Mouse (Mus musculus): ENCODE data around the gene Cbr1. TPM values are rescaled to one million over a fixed set of nuclear protein-coding genes. Genes with fewer than 3 reads are reported as not detected.
A peak's percentile ranks its signal among the peaks of the same experiment; 100 is the strongest.

The Cbr1 gene
- 119 and 122 TPM in 2 replicates for polyA plus RNA-seq (2015; fragmentation: Nextera tagmentation; extraction: Ambion mirVana)

DNA sequence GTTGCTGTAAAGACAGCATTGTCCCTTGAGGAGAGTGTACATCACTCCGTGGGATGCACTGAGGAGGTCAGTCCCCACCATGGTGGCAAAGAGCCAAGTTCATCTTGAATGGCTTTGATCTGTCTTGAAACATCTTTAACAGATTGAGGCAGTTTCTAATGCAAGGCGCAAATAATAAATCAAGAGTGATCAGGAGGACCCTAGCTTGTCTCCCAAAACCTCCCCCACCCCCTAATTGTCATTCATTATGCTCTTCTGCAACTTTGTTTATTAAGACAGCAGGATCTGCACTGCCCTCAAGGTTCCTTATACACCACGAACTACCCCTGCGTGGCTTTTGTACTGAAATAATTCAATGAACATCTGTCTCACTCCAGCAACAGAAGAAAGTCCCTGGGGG is at the start of gene Cbr1:
Gene Cbr1 (plus strand): TSS at position 301 of the 400 bp plus-strand sequence.
- Histone ChIP-seq H3K27ac (no peak within 1 kb of the TSS), H3K36me3 (no peaks in the 10 kb centered on the region), H3K4me2 (replicated peaks) (peak within 1 kb of the TSS; percentile 89), H3K27me3 (replicated peaks) (no peaks in the 10 kb centered on the region), H3K9ac (0 out of 2 replicates have a peak within 1 kb of the TSS, but pooled peaks have one; percentile 75), H3K4me1 (replicated peaks) (peaks cover 11% of the 10 kb centered on the region; the same call in 1 of the 2 replicates), H3K4me3 (replicated peaks) (peak within 1 kb of the TSS; percentile 72; the same call in 1 of the 2 replicates), H3K9me3 (no peaks in the 10 kb centered on the region)
- 71% methylated on average over 4 of the region's 4 CpGs for WGBS
- no peak for ATAC-seq

DNA sequence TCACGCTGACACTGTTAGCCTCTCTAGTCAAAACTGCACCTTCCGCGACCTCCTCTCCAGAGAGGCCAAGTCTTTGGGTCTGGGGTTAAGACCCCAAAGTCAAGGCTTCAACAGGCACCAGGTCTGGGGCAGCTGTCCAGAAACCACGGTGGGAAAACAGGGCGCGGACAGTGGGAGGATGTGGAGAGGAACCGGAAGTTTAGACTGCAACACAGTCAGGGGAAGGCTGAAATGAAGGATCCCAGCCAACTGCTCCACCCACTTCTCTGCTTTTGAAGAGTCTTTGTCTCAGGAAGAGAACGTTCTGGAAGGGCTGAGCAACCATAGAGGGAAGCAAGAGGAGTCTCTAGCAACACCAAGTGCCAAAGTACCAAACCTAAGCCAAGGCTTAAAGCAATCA is 48.0 kb upstream of the Cbr1 start:
- H3K27ac ChIP-seq, result no peak overlapping the region
- no peaks in the 10 kb centered on the region for H3K36me3 ChIP-seq
- H3K4me3 ChIP-seq (replicated peaks), result no peak overlapping the region
- no peaks in the 10 kb centered on the region for H3K9me3 ChIP-seq
- 67% methylated on average over 8 of the region's 8 CpGs for WGBS
- H3K4me2 ChIP-seq (replicated peaks), result no peak overlapping the region
- no peak for ATAC-seq
- no peaks in the 10 kb centered on the region for H3K4me1 ChIP-seq (replicated peaks)
- H3K9ac ChIP-seq, result no peak overlapping the region
- H3K27me3 ChIP-seq (replicated peaks), result no peaks in the 10 kb centered on the region

DNA sequence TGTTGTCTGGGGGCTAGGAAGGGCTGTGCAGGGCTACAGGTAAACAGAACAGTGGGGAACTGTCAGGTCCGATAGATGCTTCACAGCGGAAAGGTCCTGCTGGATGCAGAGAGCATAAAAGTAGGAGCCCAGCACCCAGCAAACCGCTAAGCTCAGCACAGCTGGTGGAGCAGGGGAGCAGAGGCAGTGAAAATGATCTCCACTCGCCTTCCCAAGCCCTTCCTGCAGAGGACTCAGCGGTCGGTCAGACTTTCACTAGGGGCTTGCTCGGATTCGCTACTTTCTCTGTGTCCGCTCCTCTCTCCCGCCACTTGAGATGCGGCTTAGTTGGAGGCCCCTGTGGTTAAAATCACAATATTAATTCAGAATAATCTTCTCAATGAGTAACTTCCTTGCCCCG is 47.2 kb upstream of the Cbr1 start:
- ATAC-seq, result no peak
- Histone ChIP-seq H3K27me3 (replicated peaks) (no peaks in the 10 kb centered on the region), H3K4me1 (replicated peaks) (no peaks in the 10 kb centered on the region), H3K9me3 (no peaks in the 10 kb centered on the region), H3K4me2 (replicated peaks) (no peak overlapping the region), H3K36me3 (no peaks in the 10 kb centered on the region), H3K9ac (no peak overlapping the region), H3K4me3 (replicated peaks) (no peak overlapping the region), H3K27ac (no peak overlapping the region)
- WGBS, result 27% methylated on average over 12 of the region's 12 CpGs

DNA sequence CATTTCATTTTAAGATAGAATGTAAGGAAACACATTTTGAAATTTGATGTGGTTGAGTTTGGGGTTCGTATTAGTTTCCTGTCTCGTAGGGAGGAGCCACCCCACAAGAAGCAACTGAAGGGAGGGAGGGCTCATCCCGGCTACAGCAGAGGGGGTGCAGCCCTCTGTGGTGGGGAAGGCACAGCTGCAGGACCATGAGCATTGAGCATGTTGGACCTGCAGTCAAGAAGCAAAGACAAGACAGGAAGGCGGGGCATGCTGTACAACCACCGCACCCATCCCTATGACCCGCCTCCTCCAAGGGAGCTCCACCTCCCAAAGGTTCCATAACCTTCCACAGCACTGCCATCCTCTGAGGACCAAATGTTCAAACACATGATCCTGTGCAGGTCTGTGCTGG is 33.3 kb upstream of the Cbr1 start:
- Histone ChIP-seq H3K27ac (no peak overlapping the region), H3K9me3 (no peaks in the 10 kb centered on the region), H3K4me3 (replicated peaks) (no peak overlapping the region), H3K9ac (no peak overlapping the region), H3K27me3 (replicated peaks) (0 out of 2 replicates have a peak, but pooled peaks cover 3% of the 10 kb centered on the region), H3K36me3 (no peaks in the 10 kb centered on the region), H3K4me1 (replicated peaks) (peaks cover 5% of the 10 kb centered on the region; the same call in 1 of the 2 replicates), H3K4me2 (replicated peaks) (no peak overlapping the region)
- no peak for ATAC-seq
- WGBS, result 92% methylated on average over 6 of the region's 6 CpGs

DNA sequence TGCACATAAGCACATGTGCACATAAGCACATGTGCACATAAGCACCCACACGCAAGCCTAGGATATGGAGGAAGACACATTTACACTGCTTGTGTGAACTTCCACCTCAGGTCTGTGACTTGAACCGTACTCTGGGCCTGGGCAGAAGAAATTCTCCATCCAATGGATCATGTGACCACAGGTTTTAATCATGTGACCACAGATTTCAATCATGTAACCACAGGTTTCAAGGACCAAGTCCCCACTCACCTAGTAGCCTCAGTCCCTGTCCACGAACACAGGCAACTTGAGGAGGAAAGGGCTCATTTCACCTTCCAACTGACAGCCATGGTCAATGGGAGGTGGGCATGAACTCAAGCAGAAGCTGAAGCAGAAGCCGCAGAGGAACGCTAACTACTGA is 32.2 kb upstream of the Cbr1 start:
- H3K4me1 ChIP-seq (replicated peaks), result peaks cover 5% of the 10 kb centered on the region; the same call in 1 of the 2 replicates
- no peaks in the 10 kb centered on the region for H3K36me3 ChIP-seq
- no peaks in the 10 kb centered on the region for H3K9me3 ChIP-seq
- no peak overlapping the region for H3K27ac ChIP-seq
- H3K27me3 ChIP-seq (replicated peaks), result 0 out of 2 replicates have a peak, but pooled peaks cover 3% of the 10 kb centered on the region
- no peak overlapping the region for H3K9ac ChIP-seq
- ATAC-seq, result no peak
- H3K4me3 ChIP-seq (replicated peaks), result no peak overlapping the region
- WGBS, result 96% methylated on average over 5 of the region's 5 CpGs
- no peak overlapping the region for H3K4me2 ChIP-seq (replicated peaks)

DNA sequence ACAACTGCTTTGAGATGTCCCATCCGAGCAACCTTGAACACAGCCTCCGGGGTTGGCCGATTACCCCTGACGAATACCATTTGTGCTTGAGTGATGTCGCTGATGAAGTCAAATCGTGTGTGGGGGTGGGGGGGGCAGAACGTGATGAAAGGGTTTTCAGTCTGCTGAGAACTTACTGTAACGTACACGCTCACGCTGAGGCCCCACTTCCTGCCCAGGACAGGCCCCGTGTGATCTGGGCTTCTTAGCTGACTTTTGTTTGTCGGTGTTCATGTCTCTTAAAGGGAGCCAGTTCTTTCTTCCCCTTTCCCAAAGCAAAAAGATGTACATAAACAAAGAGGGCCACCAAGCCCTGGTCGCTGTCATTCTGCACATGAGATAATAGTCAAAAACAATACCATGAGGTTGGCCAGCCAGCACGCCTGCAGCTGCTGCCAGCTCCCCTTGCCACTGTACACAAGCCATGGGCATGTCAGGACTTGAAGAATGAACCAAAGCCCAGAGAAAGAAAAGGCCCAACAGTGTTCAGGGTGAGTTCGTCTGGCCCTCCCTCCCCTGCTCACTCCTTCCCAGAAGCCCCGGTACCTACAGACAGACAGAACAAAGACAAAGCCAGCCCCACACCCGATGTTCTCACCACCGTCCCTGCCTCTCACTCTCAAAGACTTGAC is 31.0 kb upstream of the Cbr1 start:
- Histone ChIP-seq H3K4me2 (replicated peaks) (no peak overlapping the region), H3K4me3 (replicated peaks) (no peak overlapping the region), H3K36me3 (no peaks in the 10 kb centered on the region), H3K9ac (no peak overlapping the region), H3K27me3 (replicated peaks) (0 out of 2 replicates have a peak, but pooled peaks cover 3% of the 10 kb centered on the region), H3K9me3 (no peaks in the 10 kb centered on the region), H3K4me1 (replicated peaks) (peaks cover 5% of the 10 kb centered on the region; the same call in 1 of the 2 replicates), H3K27ac (no peak overlapping the region)
- 44% methylated on average over 18 of the region's 18 CpGs for WGBS
- ATAC-seq, result no peak

DNA sequence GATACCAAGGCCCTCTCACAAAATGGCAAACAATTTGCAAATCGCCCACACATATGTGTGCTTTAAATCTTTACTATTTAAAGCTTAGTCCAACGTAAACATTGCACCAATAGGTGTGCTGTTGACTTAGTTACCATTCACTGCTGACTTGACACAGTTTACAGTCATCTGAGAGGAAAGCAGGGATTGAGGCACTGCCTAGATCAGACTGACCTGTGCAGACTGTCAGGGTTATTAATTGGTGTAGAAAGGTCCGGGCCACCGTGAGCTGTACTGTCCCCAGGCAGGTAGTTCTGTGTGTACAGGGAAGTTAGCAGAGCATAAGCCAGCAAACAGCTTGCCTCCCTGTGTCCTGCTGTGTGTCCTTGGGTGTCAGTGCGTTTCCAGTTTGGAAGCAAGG is 30.1 kb upstream of the Cbr1 start:
- no peak for ATAC-seq
- Histone ChIP-seq H3K27ac (no peak overlapping the region), H3K4me1 (replicated peaks) (peaks cover 5% of the 10 kb centered on the region; the same call in 1 of the 2 replicates), H3K9ac (no peak overlapping the region), H3K4me2 (replicated peaks) (no peak overlapping the region), H3K9me3 (no peaks in the 10 kb centered on the region), H3K4me3 (replicated peaks) (no peak overlapping the region), H3K27me3 (replicated peaks) (0 out of 2 replicates have a peak, but pooled peaks cover 3% of the 10 kb centered on the region), H3K36me3 (no peaks in the 10 kb centered on the region)
- 59% methylated on average over 5 of the region's 5 CpGs for WGBS

DNA sequence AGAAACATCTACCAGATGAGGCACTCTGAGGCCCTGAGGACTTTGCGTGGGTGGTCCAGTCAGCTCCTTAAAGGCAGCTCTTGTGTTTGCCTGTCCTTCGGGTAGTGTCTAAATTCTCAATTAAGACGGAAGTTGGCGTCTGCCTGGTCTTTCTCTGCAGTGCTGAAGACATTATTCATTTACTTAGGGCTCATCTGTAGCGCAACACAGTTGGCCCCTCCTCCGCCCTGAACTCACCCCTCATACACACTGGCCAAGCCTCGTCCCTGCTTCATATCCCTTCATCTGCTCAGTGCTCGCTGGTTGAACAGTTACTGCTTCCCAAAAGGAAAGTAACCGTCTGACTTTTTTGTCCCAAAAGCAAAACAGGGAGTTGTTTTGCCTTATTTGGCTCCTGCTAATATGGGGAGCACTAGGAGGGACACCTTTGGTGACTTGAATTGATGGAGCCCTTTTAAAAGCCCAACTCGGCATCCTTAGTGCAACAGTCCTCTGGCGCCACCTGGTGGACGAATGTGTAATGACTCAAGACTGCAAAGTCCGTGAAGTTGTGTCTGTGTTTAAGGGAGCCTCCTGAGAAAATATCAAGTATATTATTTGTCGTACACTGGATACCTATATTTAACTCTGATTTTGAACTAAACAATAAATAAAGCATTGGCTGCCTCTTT is 29.1 kb upstream of the Cbr1 start:
- ATAC-seq, result peak; percentile 77
- WGBS, result 18% methylated on average over 14 of the region's 14 CpGs
- Histone ChIP-seq H3K4me1 (replicated peaks) (peaks cover 5% of the 10 kb centered on the region; the same call in 1 of the 2 replicates), H3K36me3 (no peaks in the 10 kb centered on the region), H3K9me3 (no peaks in the 10 kb centered on the region), H3K27me3 (replicated peaks) (0 out of 2 replicates have a peak, but pooled peaks cover 3% of the 10 kb centered on the region), H3K4me2 (replicated peaks) (peak overlapping the region; percentile 46), H3K9ac (no peak overlapping the region), H3K4me3 (replicated peaks) (no peak overlapping the region), H3K27ac (no peak overlapping the region)

DNA sequence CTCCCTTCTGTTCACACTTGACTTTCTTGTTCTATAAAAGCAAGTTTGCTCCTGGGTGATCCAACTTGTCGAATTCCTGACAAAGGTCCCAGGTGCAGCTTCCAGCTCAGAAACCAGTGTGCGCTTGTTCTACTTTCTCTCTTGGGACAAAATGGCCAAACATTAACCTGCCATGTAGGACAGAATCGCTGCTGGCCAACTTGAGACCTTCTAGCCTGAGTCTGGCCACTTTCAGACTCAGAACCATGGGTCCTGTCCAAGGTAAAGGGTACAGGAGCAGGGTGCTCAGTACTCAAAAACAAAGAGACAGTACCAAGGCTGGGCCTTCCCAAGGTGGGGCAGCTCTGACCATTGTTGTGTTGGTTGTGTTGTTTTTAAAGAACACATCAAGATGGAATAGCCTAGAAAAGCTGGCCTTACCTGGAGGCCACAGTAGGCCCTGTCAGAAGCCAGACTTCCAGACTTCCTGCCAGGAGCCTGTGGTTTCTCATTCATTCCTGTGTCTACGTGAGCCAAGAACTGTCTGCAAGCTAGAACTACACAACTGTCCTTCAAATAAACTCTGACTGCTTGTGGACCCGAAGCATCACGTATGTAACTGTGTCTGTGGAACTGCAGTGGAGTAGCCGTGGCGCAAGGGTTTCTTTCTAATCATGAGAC is 27.2 kb upstream of the Cbr1 start:
- peaks cover 5% of the 10 kb centered on the region; the same call in 1 of the 2 replicates for H3K4me1 ChIP-seq (replicated peaks)
- H3K4me3 ChIP-seq (replicated peaks), result no peak overlapping the region
- no peak overlapping the region for H3K4me2 ChIP-seq (replicated peaks)
- no peaks in the 10 kb centered on the region for H3K36me3 ChIP-seq
- 79% methylated on average over 8 of the region's 8 CpGs for WGBS
- no peak overlapping the region for H3K9ac ChIP-seq
- no peak for ATAC-seq
- no peaks in the 10 kb centered on the region for H3K9me3 ChIP-seq
- no peak overlapping the region for H3K27ac ChIP-seq
- 0 out of 2 replicates have a peak, but pooled peaks cover 3% of the 10 kb centered on the region for H3K27me3 ChIP-seq (replicated peaks)

DNA sequence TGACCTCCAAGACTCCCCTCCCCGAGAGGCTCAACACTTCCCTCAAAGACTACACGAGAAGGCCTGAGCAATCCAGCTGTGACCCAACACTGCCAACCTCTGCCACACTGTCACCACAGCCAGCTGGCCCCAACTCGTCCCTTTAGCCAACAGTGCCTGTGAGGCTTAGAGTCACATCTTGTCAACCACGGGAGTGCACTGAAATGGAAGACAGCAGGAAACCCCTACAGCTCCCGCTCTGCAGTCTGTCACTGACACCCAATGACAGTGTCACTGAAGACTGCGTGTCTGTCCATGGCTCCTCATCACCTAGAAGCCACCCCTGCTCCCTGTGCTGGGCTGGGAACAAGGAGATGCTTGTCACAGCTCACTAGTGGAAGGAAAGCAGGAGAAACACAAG is 24.5 kb upstream of the Cbr1 start:
- H3K36me3 ChIP-seq, result no peaks in the 10 kb centered on the region
- no peak overlapping the region for H3K27ac ChIP-seq
- ATAC-seq, result no peak
- no peaks in the 10 kb centered on the region for H3K4me1 ChIP-seq (replicated peaks)
- WGBS, result 69% methylated on average over 6 of the region's 6 CpGs
- H3K9ac ChIP-seq, result no peak overlapping the region
- no peak overlapping the region for H3K4me2 ChIP-seq (replicated peaks)
- no peaks in the 10 kb centered on the region for H3K27me3 ChIP-seq (replicated peaks)
- no peak overlapping the region for H3K4me3 ChIP-seq (replicated peaks)
- no peaks in the 10 kb centered on the region for H3K9me3 ChIP-seq

DNA sequence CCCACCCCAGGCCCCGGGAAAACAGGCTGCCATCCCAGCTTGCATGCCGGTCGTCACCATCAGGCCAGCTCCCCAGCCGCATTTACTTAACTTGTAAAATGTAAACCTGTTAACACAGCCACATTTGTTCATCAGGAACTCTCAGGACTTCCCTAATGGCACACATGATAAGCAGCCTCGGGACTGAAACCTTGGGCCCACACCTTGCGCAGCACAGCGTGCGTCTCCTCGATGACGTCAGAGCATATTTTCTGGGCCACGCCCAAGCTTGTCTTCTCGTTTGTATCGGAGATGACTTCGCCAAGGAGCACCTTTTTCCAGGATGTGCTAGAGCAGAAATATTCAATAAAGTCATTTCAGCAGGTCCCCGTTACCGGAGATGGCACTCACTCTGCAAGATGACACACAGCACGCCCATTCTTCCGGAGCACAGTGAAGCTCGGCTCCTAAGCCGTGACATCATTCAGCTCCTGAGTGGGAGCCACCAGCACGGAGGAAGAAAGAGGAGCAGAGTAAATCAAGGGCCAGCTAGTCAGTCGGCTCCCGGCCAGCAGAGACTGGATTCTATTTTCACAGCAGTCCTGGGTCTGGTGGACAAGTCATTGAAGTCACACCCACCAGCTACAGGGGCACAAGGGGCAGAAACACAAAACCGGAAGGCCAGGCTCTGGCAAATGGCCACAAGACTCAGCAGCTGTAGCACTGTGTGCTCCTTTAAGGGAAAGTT is 20.5 kb upstream of the Cbr1 start:
- ATAC-seq, result no peak
- Histone ChIP-seq H3K9ac (no peak overlapping the region), H3K27me3 (replicated peaks) (no peaks in the 10 kb centered on the region), H3K9me3 (no peaks in the 10 kb centered on the region), H3K27ac (no peak overlapping the region), H3K36me3 (peaks cover 4% of the 10 kb centered on the region; the same call in 1 of the 2 replicates), H3K4me2 (replicated peaks) (no peak overlapping the region), H3K4me3 (replicated peaks) (no peak overlapping the region), H3K4me1 (replicated peaks) (no peaks in the 10 kb centered on the region)
- WGBS, result 80% methylated on average over 24 of the region's 24 CpGs
